Mouse (Mus musculus): Measurements from ENCODE around the gene Pgap1.

Pgap1 gene

GRCm38 (mm10) chr1:54520062-54520577 is 37.4 kb downstream of the Pgap1 start:
- no peak for DNase-seq

GRCm38 (mm10) chr1:54513836-54514235 is 43.6 kb downstream of the Pgap1 start:
- DNase-seq, result no peak

- no peak for DNase-seq
These were observed 59.0 kb downstream of the Pgap1 start for GRCm38 (mm10) chr1:54498496-54498895.

- peak in 1 of 2 experiments; percentile 3 for DNase-seq
These were observed 61.2 kb downstream of the Pgap1 start for GRCm38 (mm10) chr1:54496254-54496653.

GRCm38 (mm10) chr1:54493496-54493895 is 64.0 kb downstream of the Pgap1 start:
- no peak for DNase-seq

- DNase-seq, result no peak
These were observed 65.0 kb downstream of the Pgap1 start for GRCm38 (mm10) chr1:54492435-54492841.

GRCm38 (mm10) chr1:54484744-54485420 is 72.6 kb downstream of the Pgap1 start:
- DNase-seq, result no peak

- DNase-seq, result no peak
These were observed 77.0 kb downstream of the Pgap1 start for GRCm38 (mm10) chr1:54480491-54480890.

GRCm38 (mm10) chr1:54468662-54469061 is 88.8 kb downstream of the Pgap1 start:
- DNase-seq, result no peak

GRCm38 (mm10) chr1:54467366-54467765 is 90.1 kb downstream of the Pgap1 start:
- DNase-seq, result no peak

- DNase-seq, result no peak
These were observed 105.4 kb downstream of the Pgap1 start for GRCm38 (mm10) chr1:54452116-54452515.

- DNase-seq, result no peak
These were observed 108.7 kb downstream of the Pgap1 start for GRCm38 (mm10) chr1:54448833-54449232.

GRCm38 (mm10) chr1:54443641-54444040 is 113.8 kb downstream of the Pgap1 start:
- no peak for DNase-seq

GRCm38 (mm10) chr1:54439080-54439476 is 118.4 kb downstream of the Pgap1 start:
- DNase-seq, result no peak

- peak; percentile 87 to 89 for DNase-seq
These were observed 119.0 kb downstream of the Pgap1 start, which contains the start of gene Gtf3c3 for GRCm38 (mm10) chr1:54438340-54439079. Gene Gtf3c3, minus strand, starts transcription at chr1:54438971.

All from kidney, postnatal 4 days (tissue).